Mouse (Mus musculus): ENCODE data around the gene Dnajc9. TPM values are rescaled to one million over a fixed set of nuclear protein-coding genes. Genes with fewer than 3 reads are reported as not detected.
A peak's percentile ranks its signal among the peaks of the same experiment; 100 is the strongest.

Gene Dnajc9
- polyA plus RNA-seq (2014; fragmentation: Nextera tagmentation; extraction: Ambion mirVana), result 89.1 and 119 TPM in 2 replicates

- Histone ChIP-seq H3K4me3 (replicated peaks; ENCODE audit: low read depth, low read length) (peak within 1 kb of the TSS; percentile 74), H3K36me3 (ENCODE audit: control insufficient read depth, insufficient read depth, low read length) (peaks cover 33% of the 10 kb centered on the region), H3K27me3 (ENCODE audit: control insufficient read depth, insufficient read depth, low read length) (no peaks in the 10 kb centered on the region), H3K4me2 (ENCODE audit: low read length) (peak within 1 kb of the TSS; percentile 78), H3K9me3 (ENCODE audit: control insufficient read depth, low read length) (no peaks in the 10 kb centered on the region), H3K4me1 (ENCODE audit: control insufficient read depth, insufficient read depth, low read length) (peaks cover 21% of the 10 kb centered on the region), H3K9ac (replicated peaks; ENCODE audit: low read length) (peak within 1 kb of the TSS; percentile 71), H3K27ac (replicated peaks; ENCODE audit: low read depth, low read length) (peak within 1 kb of the TSS; percentile 81)
- ATAC-seq (ENCODE audit: low FRiP score, low TSS enrichment), result peak; percentile 71
- under 1% methylated on average over 59 of the region's 59 CpGs for WGBS
- DNase-seq, result peak; percentile 96
These were observed at the start of gene Dnajc9 for GRCm38 (mm10) chr14:20388441-20389129. Gene Dnajc9, minus strand, starts transcription at chr14:20388910.

- DNase-seq, result no peak
- no peaks in the 10 kb centered on the region for H3K27me3 ChIP-seq (ENCODE audit: control insufficient read depth, insufficient read depth, low read length)
- H3K9me3 ChIP-seq (ENCODE audit: control insufficient read depth, low read length), result no peaks in the 10 kb centered on the region
- H3K27ac ChIP-seq (replicated peaks; ENCODE audit: low read depth, low read length), result no peak overlapping the region
- 77% methylated on average over 6 of the region's 6 CpGs for WGBS
- H3K4me3 ChIP-seq (replicated peaks; ENCODE audit: low read depth, low read length), result no peak overlapping the region
- no peaks in the 10 kb centered on the region for H3K4me1 ChIP-seq (ENCODE audit: control insufficient read depth, insufficient read depth, low read length)
- no peaks in the 10 kb centered on the region for H3K36me3 ChIP-seq (ENCODE audit: control insufficient read depth, insufficient read depth, low read length)
- H3K9ac ChIP-seq (replicated peaks; ENCODE audit: low read length), result no peak overlapping the region
- H3K4me2 ChIP-seq (ENCODE audit: low read length), result no peak overlapping the region
- no peak for ATAC-seq (ENCODE audit: low FRiP score, low TSS enrichment)
These were observed 48.3 kb upstream of the Dnajc9 start for GRCm38 (mm10) chr14:20436976-20437375.

GRCm38 (mm10) chr14:20432420-20432819, 43.7 kb upstream of the Dnajc9 start:
- no peak for ATAC-seq (ENCODE audit: low FRiP score, low TSS enrichment)
- no peaks in the 10 kb centered on the region for H3K9me3 ChIP-seq (ENCODE audit: control insufficient read depth, low read length)
- no peak overlapping the region for H3K4me3 ChIP-seq (replicated peaks; ENCODE audit: low read depth, low read length)
- no peak overlapping the region for H3K9ac ChIP-seq (replicated peaks; ENCODE audit: low read length)
- H3K36me3 ChIP-seq (ENCODE audit: control insufficient read depth, insufficient read depth, low read length), result no peaks in the 10 kb centered on the region
- H3K27me3 ChIP-seq (ENCODE audit: control insufficient read depth, insufficient read depth, low read length), result no peaks in the 10 kb centered on the region
- H3K27ac ChIP-seq (replicated peaks; ENCODE audit: low read depth, low read length), result no peak overlapping the region
- no peaks in the 10 kb centered on the region for H3K4me1 ChIP-seq (ENCODE audit: control insufficient read depth, insufficient read depth, low read length)
- no peak overlapping the region for H3K4me2 ChIP-seq (ENCODE audit: low read length)
- DNase-seq, result no peak
- 90% methylated on average over 4 of the region's 4 CpGs for WGBS

- H3K9ac ChIP-seq (replicated peaks; ENCODE audit: low read length), result no peak overlapping the region
These were observed 43.0 kb upstream of the Dnajc9 start for GRCm38 (mm10) chr14:20431726-20432125.

GRCm38 (mm10) chr14:20429833-20430232, 41.1 kb upstream of the Dnajc9 start:
- Histone ChIP-seq H3K36me3 (ENCODE audit: control insufficient read depth, insufficient read depth, low read length) (no peaks in the 10 kb centered on the region), H3K4me2 (ENCODE audit: low read length) (no peak overlapping the region), H3K4me3 (replicated peaks; ENCODE audit: low read depth, low read length) (no peak overlapping the region), H3K9me3 (ENCODE audit: control insufficient read depth, low read length) (no peaks in the 10 kb centered on the region), H3K27me3 (ENCODE audit: control insufficient read depth, insufficient read depth, low read length) (no peaks in the 10 kb centered on the region), H3K9ac (replicated peaks; ENCODE audit: low read length) (no peak overlapping the region), H3K4me1 (ENCODE audit: control insufficient read depth, insufficient read depth, low read length) (no peaks in the 10 kb centered on the region), H3K27ac (replicated peaks; ENCODE audit: low read depth, low read length) (no peak overlapping the region)
- DNase-seq, result no peak
- ATAC-seq (ENCODE audit: low FRiP score, low TSS enrichment), result no peak
- 73% methylated on average over 1 of the region's 1 CpGs for WGBS

More at GRCm38 (mm10) chr14:20431726-20432125, 43.0 kb upstream of the Dnajc9 start:
- DNase-seq, result no peak
- Histone ChIP-seq H3K27ac (replicated peaks; ENCODE audit: low read depth, low read length) (no peak overlapping the region), H3K36me3 (ENCODE audit: control insufficient read depth, insufficient read depth, low read length) (no peaks in the 10 kb centered on the region), H3K4me1 (ENCODE audit: control insufficient read depth, insufficient read depth, low read length) (no peaks in the 10 kb centered on the region), H3K9me3 (ENCODE audit: control insufficient read depth, low read length) (no peaks in the 10 kb centered on the region), H3K27me3 (ENCODE audit: control insufficient read depth, insufficient read depth, low read length) (no peaks in the 10 kb centered on the region), H3K4me2 (ENCODE audit: low read length) (no peak overlapping the region), H3K4me3 (replicated peaks; ENCODE audit: low read depth, low read length) (no peak overlapping the region)
- WGBS, result 85% methylated on average over 6 of the region's 6 CpGs
- ATAC-seq (ENCODE audit: low FRiP score, low TSS enrichment), result no peak

- no peaks in the 10 kb centered on the region for H3K4me1 ChIP-seq (ENCODE audit: control insufficient read depth, insufficient read depth, low read length)
- 29% methylated on average over 1 of the region's 1 CpGs for WGBS
- no peaks in the 10 kb centered on the region for H3K9me3 ChIP-seq (ENCODE audit: control insufficient read depth, low read length)
- H3K27ac ChIP-seq (replicated peaks; ENCODE audit: low read depth, low read length), result no peak overlapping the region
- no peak overlapping the region for H3K9ac ChIP-seq (replicated peaks; ENCODE audit: low read length)
- H3K4me3 ChIP-seq (replicated peaks; ENCODE audit: low read depth, low read length), result no peak overlapping the region
- H3K27me3 ChIP-seq (ENCODE audit: control insufficient read depth, insufficient read depth, low read length), result no peaks in the 10 kb centered on the region
- no peak for DNase-seq
- no peaks in the 10 kb centered on the region for H3K36me3 ChIP-seq (ENCODE audit: control insufficient read depth, insufficient read depth, low read length)
- H3K4me2 ChIP-seq (ENCODE audit: low read length), result no peak overlapping the region
- no peak for ATAC-seq (ENCODE audit: low FRiP score, low TSS enrichment)
These were observed 39.9 kb upstream of the Dnajc9 start for GRCm38 (mm10) chr14:20428593-20428992.

GRCm38 (mm10) chr14:20423046-20423445, 34.3 kb upstream of the Dnajc9 start:
- no peak overlapping the region for H3K9ac ChIP-seq (replicated peaks; ENCODE audit: low read length)
- ATAC-seq (ENCODE audit: low FRiP score, low TSS enrichment) (no peak), DNase-seq (no peak)
- no peaks in the 10 kb centered on the region for H3K36me3 ChIP-seq (ENCODE audit: control insufficient read depth, insufficient read depth, low read length)
- H3K27me3 ChIP-seq (ENCODE audit: control insufficient read depth, insufficient read depth, low read length), result no peaks in the 10 kb centered on the region
- no peaks in the 10 kb centered on the region for H3K4me1 ChIP-seq (ENCODE audit: control insufficient read depth, insufficient read depth, low read length)
- H3K4me2 ChIP-seq (ENCODE audit: low read length), result no peak overlapping the region
- H3K4me3 ChIP-seq (replicated peaks; ENCODE audit: low read depth, low read length), result no peak overlapping the region
- 91% methylated on average over 6 of the region's 6 CpGs for WGBS
- no peaks in the 10 kb centered on the region for H3K9me3 ChIP-seq (ENCODE audit: control insufficient read depth, low read length)
- H3K27ac ChIP-seq (replicated peaks; ENCODE audit: low read depth, low read length), result no peak overlapping the region

GRCm38 (mm10) chr14:20422257-20422656, 33.5 kb upstream of the Dnajc9 start:
- H3K36me3 ChIP-seq (ENCODE audit: control insufficient read depth, insufficient read depth, low read length), result no peaks in the 10 kb centered on the region
- H3K27ac ChIP-seq (replicated peaks; ENCODE audit: low read depth, low read length), result no peak overlapping the region
- H3K4me2 ChIP-seq (ENCODE audit: low read length), result no peak overlapping the region
- H3K9me3 ChIP-seq (ENCODE audit: control insufficient read depth, low read length), result no peaks in the 10 kb centered on the region
- DNase-seq (no peak), ATAC-seq (ENCODE audit: low FRiP score, low TSS enrichment) (no peak)
- no peaks in the 10 kb centered on the region for H3K4me1 ChIP-seq (ENCODE audit: control insufficient read depth, insufficient read depth, low read length)
- 77% methylated on average over 7 of the region's 7 CpGs for whole genome bisulfite sequencing
- no peak overlapping the region for H3K4me3 ChIP-seq (replicated peaks; ENCODE audit: low read depth, low read length)
- H3K27me3 ChIP-seq (ENCODE audit: control insufficient read depth, insufficient read depth, low read length), result no peaks in the 10 kb centered on the region
- H3K9ac ChIP-seq (replicated peaks; ENCODE audit: low read length), result no peak overlapping the region

GRCm38 (mm10) chr14:20400071-20400470, 11.4 kb upstream of the Dnajc9 start:
- ATAC-seq (ENCODE audit: low FRiP score, low TSS enrichment) (no peak), DNase-seq (peak; percentile 40)
- H3K9ac ChIP-seq (replicated peaks; ENCODE audit: low read length), result no peak overlapping the region
- H3K27ac ChIP-seq (replicated peaks; ENCODE audit: low read depth, low read length), result no peak overlapping the region
- H3K36me3 ChIP-seq (ENCODE audit: control insufficient read depth, insufficient read depth, low read length), result no peaks in the 10 kb centered on the region
- H3K9me3 ChIP-seq (ENCODE audit: control insufficient read depth, low read length), result no peaks in the 10 kb centered on the region
- WGBS, result 53% methylated on average over 1 of the region's 1 CpGs
- no peaks in the 10 kb centered on the region for H3K27me3 ChIP-seq (ENCODE audit: control insufficient read depth, insufficient read depth, low read length)
- H3K4me2 ChIP-seq (ENCODE audit: low read length), result no peak overlapping the region
- no peak overlapping the region for H3K4me3 ChIP-seq (replicated peaks; ENCODE audit: low read depth, low read length)
- H3K4me1 ChIP-seq (ENCODE audit: control insufficient read depth, insufficient read depth, low read length), result no peaks in the 10 kb centered on the region
